Mouse (Mus musculus) retina, embryonic 14.5 days (tissue): Measurements from ENCODE around the gene Tceal7.
"Not testable (repeated sequence)": the region's sequence is repeated elsewhere in the genome, so short reads cannot be mapped to it uniquely, and the experiment has no call there.

ENCODE experiments used
- DNase-seq: peaks from one replicate; pipeline ENCODE4 v3.0.0-alpha.2; 2015; ENCODE audit warnings: low spot score

Gene Tceal7

GRCm38 (mm10) chrX:136214729-136215677, at the start of gene Tceal7, which contains the start of gene Bex1:
Gene Tceal7, plus strand, starts transcription at chrX:136214779.
Gene Bex1, minus strand, starts transcription at chrX:136215513.
- DNase-seq = not testable (repeated sequence)

GRCm38 (mm10) chrX:136170625-136171024, 44.0 kb upstream of the Tceal7 start:
- no peak for DNase-seq

- peak; percentile 77 for DNase-seq
Observed at GRCm38 (mm10) chrX:136171189-136172117, 43.1 kb upstream of the Tceal7 start.

GRCm38 (mm10) chrX:136172118-136172551, 42.4 kb upstream of the Tceal7 start, which contains the start of gene Tceal8:
Gene Tceal8, minus strand, starts transcription at chrX:136172342.
- peak; percentile 88 for DNase-seq

GRCm38 (mm10) chrX:136172786-136173185, 41.8 kb upstream of the Tceal7 start:
- peak; percentile 22 for DNase-seq

GRCm38 (mm10) chrX:136180897-136181553, 33.6 kb upstream of the Tceal7 start:
- peak; percentile 36 for DNase-seq

- DNase-seq = no peak
Observed at GRCm38 (mm10) chrX:136183107-136183506, 31.5 kb upstream of the Tceal7 start.

- DNase-seq = no peak
Observed at GRCm38 (mm10) chrX:136195193-136195944, 19.2 kb upstream of the Tceal7 start.

- peak; percentile 42 for DNase-seq
Observed at GRCm38 (mm10) chrX:136196873-136197272, 17.7 kb upstream of the Tceal7 start.

- no peak for DNase-seq
Observed at GRCm38 (mm10) chrX:136203257-136203656, 11.3 kb upstream of the Tceal7 start.

GRCm38 (mm10) chrX:136203664-136204066, 10.9 kb upstream of the Tceal7 start, which contains the start of gene Tceal5:
Gene Tceal5, minus strand, starts transcription at chrX:136203876.
- peak; percentile 48 for DNase-seq

GRCm38 (mm10) chrX:136204406-136204805, 10.2 kb upstream of the Tceal7 start:
- no peak for DNase-seq

GRCm38 (mm10) chrX:136213396-136213795, 1.2 kb upstream of the Tceal7 start:
- no peak for DNase-seq

- DNase-seq = no peak
Observed at GRCm38 (mm10) chrX:136216303-136216702, 1.7 kb downstream of the Tceal7 start.

GRCm38 (mm10) chrX:136223714-136224113, 9.1 kb downstream of the Tceal7 start:
- DNase-seq = no peak

GRCm38 (mm10) chrX:136227768-136228167, 13.2 kb downstream of the Tceal7 start:
- DNase-seq = no peak

- peak; percentile 61 for DNase-seq
Observed at GRCm38 (mm10) chrX:136238118-136238517, 23.5 kb downstream of the Tceal7 start.

- no peak for DNase-seq
Observed at GRCm38 (mm10) chrX:136243181-136243580, 28.6 kb downstream of the Tceal7 start.

- DNase-seq = peak; percentile 82
Observed at GRCm38 (mm10) chrX:136244574-136245229, 30.1 kb downstream of the Tceal7 start, which contains the start of gene Tceal9. Gene Tceal9, plus strand, starts transcription at chrX:136245079.

GRCm38 (mm10) chrX:136245521-136246071, 31.0 kb downstream of the Tceal7 start:
- DNase-seq = peak; percentile 27
